Mouse (Mus musculus) liver, postnatal 0 days (tissue): ENCODE data around the gene Zfp651. TPM values are rescaled to one million over a fixed set of nuclear protein-coding genes. Genes with fewer than 3 reads are reported as not detected.

ENCODE experiments used
- ATAC-seq: fragments of 200-750 bp; cut with Nextera tagmentation; 2 replicates; pipeline ENCODE4 v1.8.0; 2017; ENCODE audit warnings: mild to moderate bottlenecking, moderate library complexity
- DNase-seq: peaks from one replicate; pipeline ENCODE4 v3.0.0-alpha.2; 2016
- H3K27ac ChIP-seq: fragments of 300-500 bp; sonication (generic); 2 replicates; pipeline ENCODE4 v1.5.1; 2014; ENCODE audit warnings: antibody characterized with exemption, moderate library complexity, mild to moderate bottlenecking, low read depth
- H3K27me3 ChIP-seq: fragments of 300-500 bp; sonication (generic); 2 replicates; pipeline ENCODE4 v1.6.1; 2014; ENCODE audit warnings: low read length, control low read depth, mixed read lengths; ENCODE audit not compliant: insufficient read depth
- H3K36me3 ChIP-seq: fragments of 300-500 bp; sonication (generic); replicated peaks from 2 replicates; pipeline ENCODE4 v1.6.1; 2014; ENCODE audit warnings: mild to moderate bottlenecking, control low read depth, low read length, moderate library complexity, mixed read lengths; ENCODE audit not compliant: insufficient read depth
- H3K4me1 ChIP-seq: fragments of 300-500 bp; sonication (generic); 2 replicates; pipeline ENCODE4 v1.6.1; 2014; ENCODE audit warnings: antibody characterized with exemption, mild to moderate bottlenecking, control low read depth; ENCODE audit not compliant: insufficient read depth
- H3K4me2 ChIP-seq: fragments of 300-500 bp; sonication (generic); 2 replicates; pipeline ENCODE4 v1.6.1; 2014; ENCODE audit warnings: low read depth, mild to moderate bottlenecking, low read length, moderate library complexity, mixed read lengths
- H3K4me3 ChIP-seq: fragments of 300-500 bp; sonication (generic); 2 replicates; pipeline ENCODE4 v1.5.1; 2014; ENCODE audit warnings: low read depth, low read length
- H3K9ac ChIP-seq: fragments of 300-500 bp; sonication (generic); replicated peaks from 2 replicates; pipeline ENCODE4 v1.6.1; 2014; ENCODE audit warnings: mild to moderate bottlenecking, moderate library complexity
- H3K9me3 ChIP-seq: fragments of 300-500 bp; sonication (generic); 2 replicates; pipeline ENCODE4 v1.6.1; 2016; ENCODE audit warnings: mild to moderate bottlenecking, control low read depth, low read length, mixed read lengths
- CTCF ChIP-seq: sonication (generic); IDR thresholded peaks from 2 replicates; pipeline ENCODE4 v1.5.1; 2016; ENCODE audit warnings: antibody characterized with exemption, low read depth
- EP300 ChIP-seq: IDR thresholded peaks from 2 replicates; pipeline ENCODE4 v1.6.1; 2016; ENCODE audit warnings: antibody characterized with exemption, low read depth, mild to moderate bottlenecking
- WGBS: fragments of 180-500 bp; shearing (Covaris S2); extraction: QIAGEN DNeasy Blood & Tissue Kit; methylation state at CpG from one replicate; pipeline ENCODE4 v1.1.7; 2014; ENCODE audit not compliant: insufficient replicate concordance; 5-methylcytosine and 5-hydroxymethylcytosine counted together
- polyA plus RNA-seq: library from polyadenylated mRNA; unstranded; fragments of >200 nt; fragmentation: Nextera tagmentation; extraction: Ambion mirVana; gene quantifications from 2 replicates; pipeline ENCODE4 v1.2.1, GENCODE M21; 2015

The Zfp651 gene
- polyA plus RNA-seq, 1 experiment from 2014 or later = 0.68 TPM

DNA sequence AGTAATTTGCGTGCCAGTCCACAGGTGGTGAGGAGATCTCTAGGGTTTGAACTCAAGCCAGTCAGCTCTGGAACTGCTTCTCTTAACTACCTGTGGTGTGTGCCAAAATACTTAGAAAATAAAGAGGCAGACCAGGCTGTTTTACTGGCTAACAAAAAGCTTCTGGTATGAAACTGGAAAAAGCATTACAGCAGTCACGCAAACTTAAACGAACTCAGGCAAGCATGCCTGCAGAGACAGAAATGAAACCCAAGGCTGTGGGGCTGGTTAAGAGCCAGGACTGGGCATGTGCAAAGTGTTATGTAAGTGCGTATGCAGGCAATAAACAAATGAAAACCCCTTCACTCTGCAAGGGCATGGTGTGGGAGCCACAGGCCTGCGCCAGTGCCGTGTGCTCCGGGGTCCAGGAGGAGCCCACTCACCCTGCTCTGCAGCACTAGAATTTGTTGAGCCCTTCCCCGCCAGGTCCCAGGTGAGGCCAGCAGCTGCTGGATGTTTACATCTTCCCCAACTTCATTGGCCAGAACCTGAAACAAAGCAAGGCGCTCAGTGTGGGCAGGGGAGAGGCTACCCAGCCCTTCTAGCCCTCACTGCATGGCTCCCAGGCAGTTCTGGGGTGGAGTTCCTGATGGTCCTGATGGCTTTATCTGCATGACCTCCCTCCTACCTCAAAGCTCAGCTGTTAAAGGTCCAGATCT, 60.1 kb downstream of the Zfp651 start:
- 68% methylated on average over 9 of the region's 9 CpGs for WGBS
- no peak overlapping the region for H3K9ac ChIP-seq
- H3K4me2 ChIP-seq = no peak overlapping the region
- no peak for TF ChIP-seq EP300
- no peak for TF ChIP-seq CTCF
- no peaks in the 10 kb centered on the region for H3K27me3 ChIP-seq
- H3K4me1 ChIP-seq = no peaks in the 10 kb centered on the region
- no peak overlapping the region for H3K4me3 ChIP-seq
- H3K36me3 ChIP-seq = no peaks in the 10 kb centered on the region
- H3K9me3 ChIP-seq = no peaks in the 10 kb centered on the region
- no peak overlapping the region for H3K27ac ChIP-seq
- DNase-seq (no peak), ATAC-seq (no peak)

DNA sequence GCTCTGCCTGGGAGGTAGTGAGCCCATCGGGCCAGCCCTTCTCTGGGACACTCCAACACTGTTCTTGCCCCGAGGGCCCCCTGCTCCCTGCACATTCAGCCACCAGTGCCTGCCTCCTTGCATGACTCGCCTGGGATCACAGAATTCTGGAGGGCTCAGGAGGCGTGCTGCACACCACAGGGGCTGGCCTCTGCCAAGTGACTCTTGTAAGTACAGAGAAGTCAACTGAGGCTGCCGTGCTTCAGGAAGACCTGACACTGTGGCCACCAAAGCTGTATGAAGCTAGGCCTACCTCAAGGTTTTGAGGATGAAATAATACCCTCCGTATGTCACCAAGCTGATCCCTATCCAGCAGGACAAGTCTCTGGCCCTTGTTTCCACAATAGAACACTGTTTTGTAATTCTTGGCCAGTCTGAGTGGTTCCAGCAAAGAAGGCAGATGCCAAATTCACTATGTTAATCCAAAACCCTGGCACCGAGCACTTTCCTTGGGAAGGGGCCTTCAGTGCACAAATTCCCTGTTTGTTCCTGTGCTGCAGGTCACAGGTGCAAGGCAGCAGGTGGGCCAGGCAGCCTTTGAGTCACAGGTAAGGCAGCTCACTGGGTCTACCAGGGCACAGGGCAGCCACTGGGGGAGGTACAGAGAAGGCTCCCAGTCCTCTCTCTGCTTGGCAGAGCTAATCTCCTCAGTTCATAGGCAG, 60.8 kb downstream of the Zfp651 start:
- WGBS = 63% methylated on average over 7 of the region's 7 CpGs
- Histone ChIP-seq H3K9me3 (no peaks in the 10 kb centered on the region), H3K27ac (no peak overlapping the region), H3K4me2 (no peak overlapping the region), H3K36me3 (no peaks in the 10 kb centered on the region), H3K27me3 (no peaks in the 10 kb centered on the region), H3K9ac (no peak overlapping the region), H3K4me3 (no peak overlapping the region), H3K4me1 (no peaks in the 10 kb centered on the region)
- TF ChIP-seq EP300 = no peak
- no peak for TF ChIP-seq CTCF
- ATAC-seq = no peak
- DNase-seq = no peak

DNA sequence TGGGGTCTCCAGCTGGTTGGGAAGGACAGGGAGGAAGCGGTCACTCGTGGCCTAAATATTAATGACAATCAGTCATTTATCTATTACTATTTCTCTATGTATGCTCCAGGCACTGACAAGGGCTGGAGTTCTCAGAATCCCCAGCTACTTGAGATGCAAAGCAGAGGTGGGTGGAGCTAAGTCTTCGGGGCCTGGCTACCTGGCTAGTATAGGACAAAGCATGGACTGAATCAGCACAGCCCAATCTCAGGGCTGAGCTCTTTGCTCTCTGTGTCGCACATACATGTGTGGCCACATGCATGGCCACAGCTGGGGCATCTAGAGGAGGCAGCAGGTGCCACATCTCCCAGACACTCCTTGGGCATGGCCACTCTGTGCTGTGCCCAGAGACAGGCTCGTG, 61.6 kb downstream of the Zfp651 start:
- H3K4me2 ChIP-seq = no peak overlapping the region
- H3K9me3 ChIP-seq = no peaks in the 10 kb centered on the region
- no peak for DNase-seq
- H3K27me3 ChIP-seq = no peaks in the 10 kb centered on the region
- H3K9ac ChIP-seq = no peak overlapping the region
- no peaks in the 10 kb centered on the region for H3K4me1 ChIP-seq
- no peak for ATAC-seq
- H3K4me3 ChIP-seq = no peak overlapping the region
- H3K27ac ChIP-seq = no peak overlapping the region
- TF ChIP-seq CTCF (no peak), EP300 (no peak)
- no peaks in the 10 kb centered on the region for H3K36me3 ChIP-seq
- 62% methylated on average over 5 of the region's 5 CpGs for WGBS

Other genes with a start within 250 kb of the Zfp651 start
- 0.12 TPM in 2 replicates for gene Lyzl4, start 117.2 kb upstream of the Zfp651 start, polyA plus RNA-seq
- gene Vipr1, start 116.6 kb upstream of the Zfp651 start, polyA plus RNA-seq = 3.1 and 3.4 TPM in 2 replicates
- gene Sec22c, start 53.8 kb upstream of the Zfp651 start, polyA plus RNA-seq = 3.6 and 4.4 TPM in 2 replicates
- gene Ss18l2, start 49.0 kb upstream of the Zfp651 start, polyA plus RNA-seq = 112 and 119 TPM in 2 replicates
- gene Nktr, start 40.2 kb upstream of the Zfp651 start, polyA plus RNA-seq = 14.9 and 17.3 TPM in 2 replicates
- gene Klhl40, start 18.3 kb downstream of the Zfp651 start, polyA plus RNA-seq = 0.13 and 0.81 TPM in 2 replicates
- 0.73 TPM in 1 of 2 replicates, not detected in the other for gene Hhatl, start 33.2 kb downstream of the Zfp651 start, polyA plus RNA-seq
- gene Ccdc13, start 80.1 kb downstream of the Zfp651 start, polyA plus RNA-seq = not detected in 2 replicates
- gene Higd1a, start 99.0 kb downstream of the Zfp651 start, polyA plus RNA-seq = 126 and 134 TPM in 2 replicates
- 1.0 and 1.1 TPM in 2 replicates for gene Ackr2, start 139.0 kb downstream of the Zfp651 start, polyA plus RNA-seq
- 130 and 144 TPM in 2 replicates for gene Cyp8b1, start 157.0 kb downstream of the Zfp651 start, polyA plus RNA-seq
- gene Fam198a, start 191.7 kb downstream of the Zfp651 start, polyA plus RNA-seq = 0.31 and 0.32 TPM in 2 replicates
- gene Pomgnt2, start 237.8 kb downstream of the Zfp651 start, polyA plus RNA-seq = 3.1 and 3.6 TPM in 2 replicates